Mouse (Mus musculus) thymus, adult 2 months (tissue): ENCODE measurements around the gene Rhbdd1.

ENCODE experiments used
- CTCF ChIP-seq: fragments of 200-500 bp; IDR thresholded peaks from 2 replicates; pipeline ENCODE4 v1.5.1; 2012; ENCODE audit warnings: mild to moderate bottlenecking, control low read depth, low read length, moderate library complexity, borderline replicate concordance; ENCODE audit not compliant: control insufficient read depth, poor library complexity, insufficient read depth; ENCODE audit errors: extremely low read depth
- POLR2A ChIP-seq: fragments of 200-500 bp; IDR thresholded peaks from 2 replicates; pipeline ENCODE4 v1.6.1; 2012; ENCODE audit warnings: mild to moderate bottlenecking, low read length, control low read depth, moderate library complexity; ENCODE audit not compliant: control insufficient read depth, poor library complexity, insufficient read depth; ENCODE audit errors: extremely low read depth

DNA sequence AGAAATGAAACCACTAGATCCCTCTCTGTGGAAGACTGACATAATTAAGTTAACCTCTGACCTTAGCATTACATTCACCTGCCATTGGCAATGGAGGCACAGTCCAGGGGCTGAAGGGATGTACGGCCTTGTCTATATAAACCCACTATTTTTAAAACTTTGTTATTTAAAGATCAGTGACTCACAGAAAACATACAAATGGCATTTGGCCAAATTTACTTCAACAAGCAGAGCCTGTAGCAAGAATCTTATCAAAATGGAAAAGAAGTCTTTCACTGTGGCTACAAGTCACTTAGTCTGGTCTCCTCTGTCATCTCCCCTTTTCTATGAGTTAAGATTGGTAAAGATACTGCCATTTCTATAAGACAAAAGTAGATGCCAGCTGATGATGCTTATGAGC, 36.5 kb upstream of the Rhbdd1 start:
- TF ChIP-seq CTCF (no peak), POLR2A (no peak)
